Mouse (Mus musculus) midbrain, postnatal 0 days (tissue): Measurements from ENCODE around the gene Slc26a5. TPM values are rescaled to one million over a fixed set of nuclear protein-coding genes. Genes with fewer than 3 reads are reported as not detected.

Experiments
- ATAC-seq: fragments of 200-750 bp; cut with Nextera tagmentation; 2 replicates; pipeline ENCODE4 v1.8.0; 2017; ENCODE audit warnings: moderate number of reproducible peaks, mild to moderate bottlenecking, moderate TSS enrichment, moderate library complexity; ENCODE audit not compliant: low FRiP score
- DNase-seq: peaks from one replicate; pipeline ENCODE4 v3.0.0-alpha.2; 2015; ENCODE audit warnings: low spot score
- H3K27ac ChIP-seq: fragments of 300-500 bp; sonication (generic); 2 replicates; pipeline ENCODE4 v1.5.1; 2014; ENCODE audit warnings: low read depth, mild to moderate bottlenecking, low read length, mixed read lengths
- H3K27me3 ChIP-seq: fragments of 300-500 bp; sonication (generic); 2 replicates; pipeline ENCODE4 v1.6.1; 2014; ENCODE audit warnings: low read length, control low read depth, mixed read lengths; ENCODE audit not compliant: insufficient read depth
- H3K36me3 ChIP-seq: fragments of 300-500 bp; sonication (generic); 2 replicates; pipeline ENCODE4 v1.6.1; 2014; ENCODE audit warnings: low read length, control low read depth, mixed read lengths; ENCODE audit not compliant: insufficient read depth
- H3K4me1 ChIP-seq: fragments of 300-500 bp; sonication (generic); 2 replicates; pipeline ENCODE4 v1.6.1; 2014; ENCODE audit warnings: mild to moderate bottlenecking, control low read depth, antibody characterized with exemption, low read length, mixed read lengths; ENCODE audit not compliant: insufficient read depth
- H3K4me2 ChIP-seq: fragments of 300-500 bp; sonication (generic); 2 replicates; pipeline ENCODE4 v1.6.1; 2014; ENCODE audit warnings: low read depth, mild to moderate bottlenecking, low read length, mixed read lengths; ENCODE audit not compliant: poor library complexity, severe bottlenecking
- H3K4me3 ChIP-seq: fragments of 300-500 bp; sonication (generic); 2 replicates; pipeline ENCODE4 v1.5.1; 2014; ENCODE audit warnings: low read depth, mild to moderate bottlenecking, low read length, moderate library complexity
- H3K9ac ChIP-seq: fragments of 300-500 bp; sonication (generic); replicated peaks from 2 replicates; pipeline ENCODE4 v1.6.1; 2014; ENCODE audit warnings: mild to moderate bottlenecking, low read length, moderate library complexity, mixed read lengths; ENCODE audit not compliant: poor library complexity, severe bottlenecking
- H3K9me3 ChIP-seq: fragments of 300-500 bp; sonication (generic); 2 replicates; pipeline ENCODE4 v1.6.1; 2016; ENCODE audit warnings: low read length, control low read depth
- CTCF ChIP-seq: IDR thresholded peaks from 2 replicates; pipeline ENCODE4 v1.5.1; 2016; ENCODE audit warnings: antibody characterized with exemption, mild to moderate bottlenecking
- WGBS: fragments of 180-500 bp; shearing (Covaris S2); extraction: QIAGEN DNeasy Blood & Tissue Kit; methylation state at CpG from one replicate; pipeline ENCODE4 v1.1.7; 2014; 5-methylcytosine and 5-hydroxymethylcytosine counted together
- polyA plus RNA-seq: library from polyadenylated mRNA; unstranded; fragments of >200 nt; fragmentation: Nextera tagmentation; extraction: Ambion mirVana; gene quantifications from 2 replicates; pipeline ENCODE4 v1.2.1, GENCODE M21; 2015
- total RNA-seq: library from RNA; depleted of rRNA; stranded (reverse); fragments of >200 nt; gene quantifications from 2 replicates; pipeline ENCODE4 v1.2.3, GENCODE M21; 2014

Gene Slc26a5
- total and polyA plus RNA-seq, 2 experiments from 2014 or later: 0.42 to 0.60 TPM

GRCm38 (mm10) chr5:21803691-21804188, 61.7 kb downstream of the Slc26a5 start:
- no peak overlapping the region for H3K9ac ChIP-seq
- WGBS: 88% methylated on average over 12 of the region's 12 CpGs
- no peaks in the 10 kb centered on the region for H3K9me3 ChIP-seq
- no peak overlapping the region for H3K27ac ChIP-seq
- ATAC-seq (no peak), DNase-seq (peak; percentile 10)
- H3K4me1 ChIP-seq: no peaks in the 10 kb centered on the region
- H3K27me3 ChIP-seq: no peaks in the 10 kb centered on the region
- no peak overlapping the region for H3K4me2 ChIP-seq
- no peak overlapping the region for H3K4me3 ChIP-seq
- H3K36me3 ChIP-seq: peaks cover 32% of the 10 kb centered on the region
- no peak for TF ChIP-seq CTCF

- 95% methylated on average over 9 of the region's 9 CpGs for WGBS
- ATAC-seq: no peak
- no peak for DNase-seq
- Histone ChIP-seq H3K4me1 (no peaks in the 10 kb centered on the region), H3K27ac (no peak overlapping the region), H3K4me3 (no peak overlapping the region), H3K9me3 (no peaks in the 10 kb centered on the region), H3K36me3 (peaks cover 32% of the 10 kb centered on the region), H3K9ac (no peak overlapping the region), H3K4me2 (no peak overlapping the region), H3K27me3 (no peaks in the 10 kb centered on the region)
- no peak for TF ChIP-seq CTCF
These were observed 62.5 kb downstream of the Slc26a5 start for GRCm38 (mm10) chr5:21802907-21803306.

- H3K36me3 ChIP-seq: peaks cover 8% of the 10 kb centered on the region
- H3K27me3 ChIP-seq: no peaks in the 10 kb centered on the region
- DNase-seq: no peak
- no peak for TF ChIP-seq CTCF
- H3K4me1 ChIP-seq: 0 out of 2 replicates have a peak, but pooled peaks cover 16% of the 10 kb centered on the region
- no peaks in the 10 kb centered on the region for H3K9me3 ChIP-seq
- no peak for ATAC-seq
- H3K9ac ChIP-seq: no peak overlapping the region
- H3K4me2 ChIP-seq: no peak overlapping the region
- H3K4me3 ChIP-seq: no peak overlapping the region
- H3K27ac ChIP-seq: no peak overlapping the region
These were observed 73.2 kb downstream of the Slc26a5 start for GRCm38 (mm10) chr5:21792166-21792565.

DNA sequence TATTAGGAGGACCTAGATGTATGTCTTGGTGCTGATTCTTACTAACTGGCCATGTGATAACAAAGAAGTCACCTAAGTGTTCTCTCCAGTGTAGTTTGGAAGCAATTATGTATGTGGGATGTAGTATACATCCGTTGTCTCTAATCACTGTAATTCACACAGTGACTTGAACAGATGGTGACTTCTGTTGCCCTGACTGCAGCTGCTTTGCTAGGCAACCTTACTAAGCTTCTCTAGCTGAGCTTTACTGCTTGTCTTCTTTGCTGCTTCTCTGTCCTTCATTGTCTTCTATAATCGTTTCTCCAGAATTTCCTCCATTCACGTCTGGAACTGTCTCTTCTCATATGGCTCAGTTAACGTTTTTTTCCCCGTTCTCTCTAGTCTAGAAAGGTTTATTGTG, 76.3 kb downstream of the Slc26a5 start:
- 64% methylated on average over 5 of the region's 5 CpGs for WGBS
- Histone ChIP-seq H3K4me1 (0 out of 2 replicates have a peak, but pooled peaks cover 16% of the 10 kb centered on the region), H3K9ac (no peak overlapping the region), H3K27ac (no peak overlapping the region), H3K4me3 (no peak overlapping the region), H3K4me2 (no peak overlapping the region), H3K9me3 (no peaks in the 10 kb centered on the region), H3K27me3 (no peaks in the 10 kb centered on the region), H3K36me3 (no peaks in the 10 kb centered on the region)
- no peak for DNase-seq
- no peak for TF ChIP-seq CTCF
- ATAC-seq: no peak

DNA sequence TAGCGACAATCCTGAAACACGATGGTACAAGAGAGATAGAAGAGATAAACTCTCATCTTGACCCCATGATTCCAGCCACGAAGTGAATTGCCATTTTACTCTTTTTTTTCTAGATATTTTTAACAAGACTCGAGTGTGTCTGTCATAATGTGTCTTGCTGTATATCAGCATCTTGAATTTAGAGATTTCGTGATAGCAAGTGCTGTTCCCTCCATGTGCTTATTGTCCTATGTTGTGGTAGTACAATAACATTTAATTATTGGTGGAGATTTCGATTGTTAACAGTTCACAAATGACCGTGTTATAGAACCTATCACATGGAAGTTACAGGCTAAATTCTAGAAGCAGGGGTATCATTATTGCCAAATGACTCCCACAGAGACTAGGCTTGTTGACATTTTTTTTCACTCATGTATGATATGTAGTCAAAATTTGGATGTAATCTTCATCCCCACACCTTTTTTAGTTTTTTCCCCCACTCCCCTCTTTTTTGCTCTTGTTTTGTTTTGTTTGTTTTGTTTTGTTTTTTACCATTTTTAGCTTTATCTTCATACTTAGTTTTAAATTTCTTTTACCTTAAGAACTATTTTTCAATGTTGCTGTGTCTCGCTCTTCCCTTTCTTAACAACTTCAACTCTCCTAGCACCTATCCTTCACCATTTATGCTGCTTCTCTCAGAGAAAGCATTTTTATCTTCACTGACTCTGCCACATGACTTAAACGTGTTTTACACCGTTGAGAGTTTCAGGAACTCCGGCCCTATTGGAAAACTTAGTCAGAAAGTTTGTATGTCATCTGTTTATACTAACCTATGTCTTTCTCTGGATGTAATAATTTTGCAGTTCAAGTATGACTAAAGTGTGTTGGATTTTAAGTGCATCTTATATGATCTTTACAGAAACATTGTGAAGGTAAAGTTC, 78.0 kb downstream of the Slc26a5 start:
- 38% methylated on average over 11 of the region's 11 CpGs for WGBS
- DNase-seq: no peak
- H3K4me1 ChIP-seq: 0 out of 2 replicates have a peak, but pooled peaks cover 16% of the 10 kb centered on the region
- H3K9me3 ChIP-seq: no peaks in the 10 kb centered on the region
- H3K27me3 ChIP-seq: no peaks in the 10 kb centered on the region
- peak overlapping the region; percentile 64 for H3K4me2 ChIP-seq
- peak overlapping the region; percentile 98 for H3K9ac ChIP-seq
- H3K4me3 ChIP-seq: peak overlapping the region; percentile 94
- TF ChIP-seq CTCF: no peak
- peaks cover 3% of the 10 kb centered on the region; the same call in 1 of the 2 replicates for H3K36me3 ChIP-seq
- no peak for ATAC-seq
- H3K27ac ChIP-seq: peak overlapping the region; percentile 88
